Mouse (Mus musculus): ENCODE data around the gene Eya2. TPM values are rescaled to one million over a fixed set of nuclear protein-coding genes. Genes with fewer than 3 reads are reported as not detected.
A peak's percentile ranks its signal among the peaks of the same experiment; 100 is the strongest.

Gene Eya2
- polyA plus RNA-seq, 1 experiment from 2014 or later, result 15.5 TPM

- DNase-seq (ENCODE audit: low spot score) (no peak), ATAC-seq (ENCODE audit: low FRiP score, low TSS enrichment) (no peak)
- Histone ChIP-seq H3K4me2 (replicated peaks; ENCODE audit: low read depth) (peak overlapping the region; percentile 74), H3K9ac (ENCODE audit: low read length) (no peak overlapping the region), H3K27me3 (ENCODE audit: control insufficient read depth, insufficient read depth, low read length) (no peaks in the 10 kb centered on the region), H3K9me3 (ENCODE audit: control insufficient read depth, low read length) (no peaks in the 10 kb centered on the region), H3K4me1 (replicated peaks; ENCODE audit: control insufficient read depth, insufficient read depth) (no peaks in the 10 kb centered on the region), H3K36me3 (ENCODE audit: control insufficient read depth, insufficient read depth, low read length) (no peaks in the 10 kb centered on the region), H3K4me3 (ENCODE audit: low read depth, low read length) (no peak overlapping the region; the same call in 1 of the 2 replicates), H3K27ac (replicated peaks) (no peak overlapping the region)
- 25% methylated on average over 11 of the region's 11 CpGs for WGBS
- no peak for TF ChIP-seq EP300 (optimal IDR thresholded peaks at IDR 0.05)
- TF ChIP-seq CTCF (IDR thresholded peaks at IDR 0.05; ENCODE audit: low read depth), result no peak
Observed at GRCm38 (mm10) chr2:165596141-165596540, 1.3 kb downstream of the Eya2 start.

- Histone ChIP-seq H3K9me3 (ENCODE audit: control insufficient read depth, low read length) (no peaks in the 10 kb centered on the region), H3K27me3 (ENCODE audit: control insufficient read depth, insufficient read depth, low read length) (no peaks in the 10 kb centered on the region), H3K4me2 (replicated peaks; ENCODE audit: low read depth) (no peak overlapping the region), H3K4me1 (replicated peaks; ENCODE audit: control insufficient read depth, insufficient read depth) (no peaks in the 10 kb centered on the region), H3K36me3 (ENCODE audit: control insufficient read depth, insufficient read depth, low read length) (no peaks in the 10 kb centered on the region), H3K27ac (replicated peaks) (peak overlapping the region; percentile 35; the same call in 1 of the 2 replicates), H3K9ac (ENCODE audit: low read length) (no peak overlapping the region), H3K4me3 (ENCODE audit: low read depth, low read length) (no peak overlapping the region)
- ATAC-seq (ENCODE audit: low FRiP score, low TSS enrichment) (no peak), DNase-seq (ENCODE audit: low spot score) (no peak)
- WGBS, result 51% methylated on average over 6 of the region's 6 CpGs
- TF ChIP-seq CTCF (IDR thresholded peaks at IDR 0.05; ENCODE audit: low read depth) (no peak), EP300 (optimal IDR thresholded peaks at IDR 0.05) (no peak)
Observed at GRCm38 (mm10) chr2:165597536-165597935, 2.7 kb downstream of the Eya2 start.

GRCm38 (mm10) chr2:165598139-165598538 lies 3.3 kb downstream of the Eya2 start:
- DNase-seq (ENCODE audit: low spot score) (peak; percentile 33), ATAC-seq (ENCODE audit: low FRiP score, low TSS enrichment) (peak; percentile 74)
- Histone ChIP-seq H3K4me3 (ENCODE audit: low read depth, low read length) (no peak overlapping the region), H3K4me1 (replicated peaks; ENCODE audit: control insufficient read depth, insufficient read depth) (no peaks in the 10 kb centered on the region), H3K27ac (replicated peaks) (peak overlapping the region; percentile 63; the same call in 1 of the 2 replicates), H3K27me3 (ENCODE audit: control insufficient read depth, insufficient read depth, low read length) (no peaks in the 10 kb centered on the region), H3K9me3 (ENCODE audit: control insufficient read depth, low read length) (no peaks in the 10 kb centered on the region), H3K4me2 (replicated peaks; ENCODE audit: low read depth) (no peak overlapping the region), H3K9ac (ENCODE audit: low read length) (no peak overlapping the region), H3K36me3 (ENCODE audit: control insufficient read depth, insufficient read depth, low read length) (no peaks in the 10 kb centered on the region)
- TF ChIP-seq CTCF (IDR thresholded peaks at IDR 0.05; ENCODE audit: low read depth) (no peak), EP300 (optimal IDR thresholded peaks at IDR 0.05) (no peak)
- WGBS, result 29% methylated on average over 5 of the region's 5 CpGs

- Histone ChIP-seq H3K9ac (ENCODE audit: low read length) (no peak overlapping the region), H3K9me3 (ENCODE audit: control insufficient read depth, low read length) (no peaks in the 10 kb centered on the region), H3K4me2 (replicated peaks; ENCODE audit: low read depth) (no peak overlapping the region), H3K27me3 (ENCODE audit: control insufficient read depth, insufficient read depth, low read length) (no peaks in the 10 kb centered on the region), H3K36me3 (ENCODE audit: control insufficient read depth, insufficient read depth, low read length) (no peaks in the 10 kb centered on the region), H3K4me3 (ENCODE audit: low read depth, low read length) (no peak overlapping the region), H3K4me1 (replicated peaks; ENCODE audit: control insufficient read depth, insufficient read depth) (no peaks in the 10 kb centered on the region), H3K27ac (replicated peaks) (no peak overlapping the region)
- 61% methylated on average over 13 of the region's 13 CpGs for WGBS
- TF ChIP-seq EP300 (optimal IDR thresholded peaks at IDR 0.05) (no peak), CTCF (IDR thresholded peaks at IDR 0.05; ENCODE audit: low read depth) (no peak)
- DNase-seq (ENCODE audit: low spot score) (no peak), ATAC-seq (ENCODE audit: low FRiP score, low TSS enrichment) (no peak)
Observed at GRCm38 (mm10) chr2:165599566-165599965, 4.7 kb downstream of the Eya2 start.

GRCm38 (mm10) chr2:165600926-165601325 lies 6.1 kb downstream of the Eya2 start:
- WGBS, result 32% methylated on average over 13 of the region's 13 CpGs
- Histone ChIP-seq H3K4me1 (replicated peaks; ENCODE audit: control insufficient read depth, insufficient read depth) (no peaks in the 10 kb centered on the region), H3K27me3 (ENCODE audit: control insufficient read depth, insufficient read depth, low read length) (no peaks in the 10 kb centered on the region), H3K9me3 (ENCODE audit: control insufficient read depth, low read length) (no peaks in the 10 kb centered on the region), H3K9ac (ENCODE audit: low read length) (no peak overlapping the region), H3K4me3 (ENCODE audit: low read depth, low read length) (no peak overlapping the region), H3K4me2 (replicated peaks; ENCODE audit: low read depth) (0 out of 2 replicates have a peak overlapping the region, but pooled peaks have one; percentile 20), H3K36me3 (ENCODE audit: control insufficient read depth, insufficient read depth, low read length) (no peaks in the 10 kb centered on the region), H3K27ac (replicated peaks) (peak overlapping the region; percentile 56)
- no peak for TF ChIP-seq EP300 (optimal IDR thresholded peaks at IDR 0.05)
- TF ChIP-seq CTCF (IDR thresholded peaks at IDR 0.05; ENCODE audit: low read depth), result no peak
- DNase-seq (ENCODE audit: low spot score), result peak; percentile 31
- ATAC-seq (ENCODE audit: low FRiP score, low TSS enrichment), result no peak

- Histone ChIP-seq H3K9ac (ENCODE audit: low read length) (no peak overlapping the region), H3K27me3 (ENCODE audit: control insufficient read depth, insufficient read depth, low read length) (no peaks in the 10 kb centered on the region), H3K9me3 (ENCODE audit: control insufficient read depth, low read length) (no peaks in the 10 kb centered on the region), H3K27ac (replicated peaks) (no peak overlapping the region; the same call in 1 of the 2 replicates), H3K4me2 (replicated peaks; ENCODE audit: low read depth) (0 out of 2 replicates have a peak overlapping the region, but pooled peaks have one; percentile 3), H3K4me3 (ENCODE audit: low read depth, low read length) (no peak overlapping the region), H3K36me3 (ENCODE audit: control insufficient read depth, insufficient read depth, low read length) (no peaks in the 10 kb centered on the region), H3K4me1 (replicated peaks; ENCODE audit: control insufficient read depth, insufficient read depth) (no peaks in the 10 kb centered on the region)
- ATAC-seq (ENCODE audit: low FRiP score, low TSS enrichment), result no peak
- 24% methylated on average over 8 of the region's 8 CpGs for WGBS
- DNase-seq (ENCODE audit: low spot score), result no peak
- TF ChIP-seq EP300 (optimal IDR thresholded peaks at IDR 0.05) (no peak), CTCF (IDR thresholded peaks at IDR 0.05; ENCODE audit: low read depth) (no peak)
Observed at GRCm38 (mm10) chr2:165601605-165602004, 6.8 kb downstream of the Eya2 start.
